Mouse (Mus musculus): Measurements from ENCODE around the gene Rrp7a. TPM values are rescaled to one million over a fixed set of nuclear protein-coding genes. Genes with fewer than 3 reads are reported as not detected.

The Rrp7a gene
- 157 and 207 TPM in 2 replicates for total RNA-seq (2014; rRNA removed)
- polyA plus RNA-seq (2015; fragmentation: Nextera tagmentation; extraction: Ambion mirVana): 69.4 and 74.4 TPM in 2 replicates

DNA sequence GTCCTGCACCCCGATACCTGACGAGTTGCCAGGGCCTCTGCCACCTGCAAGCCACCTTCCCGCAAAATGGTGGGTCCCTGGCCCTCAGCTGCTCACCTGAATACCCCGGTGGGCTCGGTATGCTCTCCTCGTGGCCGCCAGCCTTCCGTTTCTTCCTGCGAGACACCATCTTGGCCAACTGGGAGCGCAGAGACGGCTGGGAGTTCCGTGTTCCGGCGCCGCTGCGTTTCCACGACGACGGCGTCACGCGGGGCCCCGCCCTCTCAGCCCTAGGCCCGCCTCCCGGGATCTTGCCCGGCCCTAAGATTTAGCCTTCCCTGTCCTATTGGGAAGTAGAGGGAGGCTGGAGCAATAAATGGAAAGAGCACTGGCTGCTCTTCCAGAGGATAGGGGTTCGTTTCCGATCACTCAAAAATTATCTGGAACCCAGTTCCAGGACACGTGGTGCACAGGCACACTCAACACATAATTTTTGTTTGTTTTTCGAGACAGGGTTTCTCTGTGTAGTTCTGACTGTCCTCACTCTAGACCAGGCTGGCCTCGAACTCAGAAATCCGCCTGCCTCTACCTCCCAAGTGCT, at the start of gene Rrp7a:
TSS of gene Rrp7a (minus strand) at position 236 of the 580 bp plus-strand sequence.
- no peaks in the 10 kb centered on the region for H3K27me3 ChIP-seq (ENCODE audit: insufficient read depth, low read length)
- peak; percentile 94 for DNase-seq (ENCODE audit: low spot score)
- H3K9ac ChIP-seq (replicated peaks; ENCODE audit: low read length): peak within 1 kb of the TSS; percentile 69
- H3K4me1 ChIP-seq (ENCODE audit: insufficient read depth, low read length): no peaks in the 10 kb centered on the region
- H3K4me2 ChIP-seq (ENCODE audit: low read depth, low read length): peak within 1 kb of the TSS; percentile 70
- H3K27ac ChIP-seq: peak within 1 kb of the TSS; percentile 86
- H3K9me3 ChIP-seq (ENCODE audit: low read length): no peaks in the 10 kb centered on the region
- peaks cover 44% of the 10 kb centered on the region for H3K36me3 ChIP-seq (ENCODE audit: insufficient read depth, low read length)
- ATAC-seq: peak; percentile 91
- WGBS: 9% methylated on average over 32 of the region's 32 CpGs
- TF ChIP-seq CTCF (IDR thresholded peaks at IDR 0.05; ENCODE audit: low read depth): no peak
- H3K4me3 ChIP-seq (ENCODE audit: low read length): peak within 1 kb of the TSS; percentile 87

DNA sequence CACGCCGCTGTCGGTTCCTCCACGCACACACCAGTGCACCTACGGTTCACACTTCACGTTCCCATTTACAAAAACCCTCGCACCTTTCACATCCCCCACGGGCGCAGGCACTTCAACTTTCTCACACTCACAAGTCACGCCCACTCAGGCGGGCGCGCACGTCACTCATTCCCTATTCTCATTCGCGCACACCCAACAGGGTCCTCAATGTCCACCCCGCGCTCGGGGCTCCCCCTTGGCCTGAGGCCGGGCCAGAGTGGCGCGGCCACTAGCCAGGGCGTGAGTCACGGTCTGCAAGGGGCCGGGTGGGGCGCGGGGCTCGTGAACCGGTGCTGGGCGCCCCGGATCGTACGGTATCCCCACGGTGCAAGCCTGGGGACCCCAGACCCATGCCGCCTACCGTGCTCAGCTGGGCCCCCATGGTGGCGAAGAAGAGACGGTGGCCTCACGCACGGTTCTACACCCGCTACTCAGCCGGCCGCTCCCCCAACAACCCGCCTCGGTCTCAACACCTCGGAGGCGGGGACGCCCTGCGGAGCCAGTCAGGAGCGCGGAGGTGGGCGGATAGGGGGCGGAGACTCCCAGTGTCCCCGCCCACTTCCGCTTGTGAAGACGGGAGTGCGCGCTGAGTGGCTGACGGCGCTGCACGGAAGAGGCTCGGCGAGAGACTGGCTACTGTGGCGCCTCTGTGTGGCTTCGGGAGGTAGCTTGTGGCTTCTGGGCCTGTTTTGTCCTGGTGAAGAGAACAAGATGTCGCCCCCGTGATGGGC, 49.3 kb upstream of the Rrp7a start:
- DNase-seq (ENCODE audit: low spot score) (peak; percentile 99), ATAC-seq (peak; percentile 97)
- Histone ChIP-seq H3K9me3 (ENCODE audit: low read length) (no peaks in the 10 kb centered on the region), H3K27me3 (ENCODE audit: insufficient read depth, low read length) (no peaks in the 10 kb centered on the region), H3K4me2 (ENCODE audit: low read depth, low read length) (peak overlapping the region; percentile 93), H3K36me3 (ENCODE audit: insufficient read depth, low read length) (no peaks in the 10 kb centered on the region), H3K4me1 (ENCODE audit: insufficient read depth, low read length) (0 out of 2 replicates have a peak, but pooled peaks cover 11% of the 10 kb centered on the region), H3K9ac (replicated peaks; ENCODE audit: low read length) (peak overlapping the region; percentile 82), H3K27ac (peak overlapping the region; percentile 85), H3K4me3 (ENCODE audit: low read length) (peak overlapping the region; percentile 86)
- peak; percentile 64 for TF ChIP-seq CTCF (IDR thresholded peaks at IDR 0.05; ENCODE audit: low read depth)
- under 1% methylated on average over 67 of the region's 67 CpGs for WGBS

DNA sequence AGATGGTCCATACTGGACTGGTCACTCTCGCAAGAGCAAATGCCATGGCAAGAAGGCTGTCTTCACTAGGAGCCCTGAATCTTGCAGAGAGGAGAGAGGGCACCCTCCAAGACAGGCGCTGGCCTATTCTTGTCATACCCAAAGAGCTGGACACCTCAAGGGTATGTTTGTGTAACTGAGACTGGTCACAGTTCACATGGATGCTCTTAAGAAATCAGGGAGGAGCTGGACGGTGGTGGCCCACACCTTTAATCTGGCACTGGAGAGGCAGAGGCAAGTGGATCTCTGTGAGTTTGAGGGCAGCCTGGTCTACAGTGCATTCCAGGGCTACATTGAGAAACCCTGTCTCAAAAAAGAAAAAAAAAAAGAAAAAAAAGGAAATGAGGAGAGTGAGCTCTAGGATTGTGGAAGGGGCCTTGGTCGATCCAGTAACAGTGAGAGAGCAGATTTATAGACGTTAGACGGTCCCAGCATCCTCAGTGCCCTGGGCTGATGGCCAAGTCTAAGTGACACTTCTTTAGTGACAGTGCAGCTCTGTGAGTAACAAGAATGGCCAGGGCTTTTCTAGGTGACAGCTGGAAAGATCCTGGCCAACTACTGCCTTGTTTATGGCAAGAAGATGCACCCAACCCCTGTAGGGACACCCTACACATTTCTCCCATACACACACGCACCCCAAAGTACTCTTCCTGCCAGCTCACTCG, 48.5 kb upstream of the Rrp7a start:
- H3K27me3 ChIP-seq (ENCODE audit: insufficient read depth, low read length): no peaks in the 10 kb centered on the region
- H3K36me3 ChIP-seq (ENCODE audit: insufficient read depth, low read length): no peaks in the 10 kb centered on the region
- no peaks in the 10 kb centered on the region for H3K9me3 ChIP-seq (ENCODE audit: low read length)
- WGBS: 40% methylated on average over 8 of the region's 8 CpGs
- peak overlapping the region; percentile 82 for H3K9ac ChIP-seq (replicated peaks; ENCODE audit: low read length)
- H3K4me2 ChIP-seq (ENCODE audit: low read depth, low read length): peak overlapping the region; percentile 93
- no peak for ATAC-seq
- no peak overlapping the region for H3K27ac ChIP-seq
- H3K4me3 ChIP-seq (ENCODE audit: low read length): peak overlapping the region; percentile 86
- H3K4me1 ChIP-seq (ENCODE audit: insufficient read depth, low read length): 0 out of 2 replicates have a peak, but pooled peaks cover 11% of the 10 kb centered on the region
- peak; percentile 10 for DNase-seq (ENCODE audit: low spot score)
- TF ChIP-seq CTCF (IDR thresholded peaks at IDR 0.05; ENCODE audit: low read depth): no peak

DNA sequence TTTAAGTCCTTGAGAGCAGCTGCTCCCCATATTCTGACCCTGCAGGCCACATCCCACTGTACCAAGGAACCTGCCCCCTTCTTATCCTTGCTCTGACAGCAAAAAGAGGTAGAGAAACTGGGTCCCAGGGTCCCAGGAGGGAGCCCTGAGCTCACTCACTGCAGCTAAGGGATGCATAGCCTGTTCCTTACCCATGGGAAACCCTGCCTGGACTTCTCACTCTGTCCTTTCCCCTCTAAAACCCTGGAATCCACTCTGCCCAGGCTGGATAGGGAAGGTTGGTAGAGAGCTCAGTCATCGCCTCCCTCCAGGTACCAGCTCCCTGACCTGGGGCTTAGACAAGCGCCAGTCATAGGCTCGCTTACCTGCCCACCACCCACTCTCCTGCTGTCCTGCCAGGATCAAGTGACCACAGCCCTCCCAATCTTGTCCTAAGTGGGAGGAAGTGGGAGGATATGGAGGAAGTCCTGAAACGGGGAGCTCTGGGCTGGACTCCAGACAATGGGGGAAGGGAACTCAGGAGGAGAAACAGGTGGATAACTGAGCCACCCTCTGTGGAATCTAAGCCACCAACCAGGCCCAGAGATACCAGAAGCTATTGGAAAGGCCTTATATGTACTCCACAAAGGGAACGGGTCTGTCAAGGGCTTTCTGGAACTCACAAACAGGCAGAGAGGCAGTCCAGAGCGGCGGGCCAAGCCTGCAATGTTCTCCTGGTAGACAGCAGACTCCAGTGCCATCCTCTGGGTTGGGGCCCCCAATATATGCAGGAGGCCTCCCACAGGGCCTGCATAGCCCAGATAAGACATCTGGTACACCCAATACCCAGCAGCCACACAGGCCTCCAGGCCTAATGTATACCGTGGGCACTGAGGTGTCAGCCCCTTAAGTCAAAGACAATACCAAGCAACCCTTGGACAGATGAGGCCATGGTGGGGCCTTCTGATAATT, 47.4 kb upstream of the Rrp7a start:
- no peak for TF ChIP-seq CTCF (IDR thresholded peaks at IDR 0.05; ENCODE audit: low read depth)
- ATAC-seq (no peak), DNase-seq (ENCODE audit: low spot score) (no peak)
- Histone ChIP-seq H3K4me3 (ENCODE audit: low read length) (no peak overlapping the region), H3K36me3 (ENCODE audit: insufficient read depth, low read length) (no peaks in the 10 kb centered on the region), H3K9me3 (ENCODE audit: low read length) (no peaks in the 10 kb centered on the region), H3K27ac (no peak overlapping the region), H3K4me2 (ENCODE audit: low read depth, low read length) (no peak overlapping the region), H3K27me3 (ENCODE audit: insufficient read depth, low read length) (no peaks in the 10 kb centered on the region), H3K9ac (replicated peaks; ENCODE audit: low read length) (no peak overlapping the region), H3K4me1 (ENCODE audit: insufficient read depth, low read length) (0 out of 2 replicates have a peak, but pooled peaks cover 11% of the 10 kb centered on the region)
- 88% methylated on average over 8 of the region's 8 CpGs for WGBS

DNA sequence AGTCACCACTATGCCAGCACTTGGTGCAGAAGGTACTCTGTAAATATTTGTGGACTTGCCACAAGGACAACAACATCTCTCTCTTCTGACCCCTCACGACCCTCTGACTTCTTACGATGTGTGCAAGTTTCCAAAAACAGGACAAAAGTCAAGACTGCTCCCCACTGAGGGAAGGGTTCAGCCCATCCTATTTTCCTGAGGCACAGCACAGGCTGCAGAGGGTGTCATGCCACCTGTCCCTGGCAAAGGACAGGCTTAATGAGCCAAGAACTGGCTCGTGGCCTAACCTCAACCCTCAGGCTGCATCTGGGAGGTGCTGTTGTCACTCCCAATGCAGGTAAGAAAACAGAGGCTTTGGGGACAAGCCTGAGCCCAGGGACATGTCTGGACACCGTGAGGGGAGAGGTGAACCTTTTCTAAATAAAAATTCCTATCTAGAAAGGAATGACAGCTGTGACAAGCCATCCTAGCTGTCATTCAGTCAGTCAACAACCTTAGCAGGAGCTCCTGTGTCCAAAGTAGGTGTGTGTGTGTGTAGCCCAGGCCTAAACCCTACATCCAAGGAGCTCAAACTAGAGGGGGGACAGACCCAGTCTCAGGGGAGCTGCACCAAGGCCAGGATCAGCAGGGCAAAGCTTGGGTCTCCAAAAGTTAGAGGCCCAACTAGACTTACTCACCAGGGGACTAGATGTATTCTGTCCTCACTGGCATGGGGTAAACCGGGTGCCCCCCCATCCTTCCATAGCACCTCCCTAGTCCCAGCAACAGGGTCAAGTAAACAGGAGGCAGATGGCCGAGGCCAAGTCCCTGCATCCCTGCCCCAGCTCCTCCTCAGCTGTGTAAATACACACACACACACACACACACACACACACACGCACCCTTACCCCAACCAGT, 46.5 kb upstream of the Rrp7a start:
- TF ChIP-seq CTCF (IDR thresholded peaks at IDR 0.05; ENCODE audit: low read depth): no peak
- no peak overlapping the region for H3K4me3 ChIP-seq (ENCODE audit: low read length)
- H3K4me1 ChIP-seq (ENCODE audit: insufficient read depth, low read length): 0 out of 2 replicates have a peak, but pooled peaks cover 11% of the 10 kb centered on the region
- ATAC-seq (no peak), DNase-seq (ENCODE audit: low spot score) (no peak)
- H3K27ac ChIP-seq: no peak overlapping the region
- WGBS: 77% methylated on average over 6 of the region's 7 CpGs
- no peaks in the 10 kb centered on the region for H3K9me3 ChIP-seq (ENCODE audit: low read length)
- H3K4me2 ChIP-seq (ENCODE audit: low read depth, low read length): no peak overlapping the region
- no peak overlapping the region for H3K9ac ChIP-seq (replicated peaks; ENCODE audit: low read length)
- H3K27me3 ChIP-seq (ENCODE audit: insufficient read depth, low read length): no peaks in the 10 kb centered on the region
- H3K36me3 ChIP-seq (ENCODE audit: insufficient read depth, low read length): no peaks in the 10 kb centered on the region
